Mouse (Mus musculus): ENCODE measurements around the gene Socs1. TPM values are rescaled to one million over a fixed set of nuclear protein-coding genes. Genes with fewer than 3 reads are reported as not detected.

Gene Socs1
- total RNA-seq (2023) = 1 to 10 TPM; 2.5 to 2.7 TPM

DNA sequence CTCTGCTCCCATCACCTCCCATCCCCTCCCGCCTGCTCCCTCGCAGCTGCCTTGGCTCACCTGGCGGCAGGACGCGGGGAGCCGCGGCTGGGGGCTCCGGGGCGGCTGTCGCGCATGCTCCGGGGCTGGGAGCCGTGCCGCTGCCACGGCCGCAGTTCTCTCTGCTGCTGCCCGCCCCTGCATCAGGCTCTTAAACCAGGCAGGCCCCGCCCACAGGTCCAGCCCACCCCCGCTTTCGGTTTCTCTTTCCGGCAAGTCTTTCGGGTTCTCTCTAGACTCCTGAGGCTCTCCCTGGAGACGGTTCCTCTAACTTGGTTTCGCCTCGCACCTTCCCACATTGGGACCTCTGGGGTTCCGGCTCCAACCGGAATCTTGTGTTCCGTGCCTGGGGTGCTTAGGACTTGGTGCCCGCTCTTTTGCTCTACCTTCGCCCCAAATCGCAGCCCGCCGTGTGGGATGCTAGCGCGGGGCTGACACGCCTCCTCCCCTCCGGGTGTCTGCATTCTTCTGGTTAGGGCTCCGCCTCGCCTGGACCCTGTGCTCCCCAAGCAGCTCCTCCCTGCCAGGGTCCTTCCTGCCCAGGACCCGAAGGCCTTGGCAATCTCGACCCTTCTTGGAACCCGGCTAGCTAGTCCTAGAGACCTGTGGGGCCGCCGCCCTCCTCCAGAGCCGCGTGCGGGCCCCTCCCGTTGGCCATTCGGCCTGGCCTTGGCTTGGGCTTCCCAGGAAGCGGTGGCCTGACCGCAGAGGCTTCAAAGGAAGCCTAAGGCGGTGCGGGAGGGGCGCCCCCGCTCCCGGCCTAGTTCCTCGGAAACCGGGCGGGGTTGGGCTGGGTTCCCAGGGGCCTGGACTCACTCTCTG is at the start of gene Socs1:
Gene Socs1, minus strand, starts transcription at position 166 of the 861 bp plus-strand sequence.

GRCm38 (mm10) chr16:10812865-10813371 is 27.6 kb upstream of the Socs1 start, which contains the start of gene Gm11172:
Gene Gm11172 (plus strand): TSS chr16:10812915.

DNA sequence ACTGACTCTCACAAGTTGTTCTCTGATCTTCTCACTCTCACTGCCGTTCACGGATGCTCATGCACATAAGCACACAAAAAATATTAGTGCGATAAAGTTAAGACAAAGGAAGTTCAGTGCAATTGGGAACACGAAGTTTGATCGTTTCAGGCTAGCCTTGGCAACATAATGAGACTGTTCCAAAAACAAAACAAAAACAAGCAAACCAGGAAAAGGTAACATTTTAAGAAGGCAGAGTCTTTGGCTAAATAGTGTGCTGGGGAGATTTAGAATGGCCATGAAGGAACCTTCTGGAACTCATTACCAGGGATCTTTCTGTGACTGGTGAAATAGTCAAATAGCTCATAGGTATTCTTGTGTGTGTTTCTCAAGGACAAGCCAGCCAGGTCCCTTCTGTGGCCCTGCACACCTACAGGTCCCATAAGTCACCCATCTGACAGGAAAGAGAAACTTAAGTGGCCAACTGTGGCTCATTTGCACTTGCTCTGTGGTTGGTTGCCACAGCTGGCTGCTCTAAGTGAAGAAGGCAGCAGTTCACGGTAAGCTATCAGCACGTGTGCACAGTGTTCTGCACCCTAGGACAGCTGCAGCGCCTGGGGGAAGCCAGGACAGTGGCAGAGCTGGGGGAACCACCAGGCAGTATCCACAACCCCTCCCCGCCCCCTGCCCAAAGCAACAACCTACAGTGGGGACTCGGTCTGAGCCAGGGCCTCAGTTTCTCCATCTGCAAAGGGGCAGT is 20.6 kb upstream of the Socs1 start, which contains the start of gene Prm1:
Gene Prm1, minus strand, starts transcription at position 51 of the 739 bp plus-strand sequence.

GRCm38 (mm10) chr16:10796034-10796433 is 10.7 kb upstream of the Socs1 start, which contains the start of gene Prm2:
Gene Prm2 (minus strand): TSS chr16:10796134.

GRCm38 (mm10) chr16:10790702-10791101 is 5.4 kb upstream of the Socs1 start, which contains the start of gene Prm3:
Gene Prm3 (minus strand): TSS chr16:10790914.

DNA sequence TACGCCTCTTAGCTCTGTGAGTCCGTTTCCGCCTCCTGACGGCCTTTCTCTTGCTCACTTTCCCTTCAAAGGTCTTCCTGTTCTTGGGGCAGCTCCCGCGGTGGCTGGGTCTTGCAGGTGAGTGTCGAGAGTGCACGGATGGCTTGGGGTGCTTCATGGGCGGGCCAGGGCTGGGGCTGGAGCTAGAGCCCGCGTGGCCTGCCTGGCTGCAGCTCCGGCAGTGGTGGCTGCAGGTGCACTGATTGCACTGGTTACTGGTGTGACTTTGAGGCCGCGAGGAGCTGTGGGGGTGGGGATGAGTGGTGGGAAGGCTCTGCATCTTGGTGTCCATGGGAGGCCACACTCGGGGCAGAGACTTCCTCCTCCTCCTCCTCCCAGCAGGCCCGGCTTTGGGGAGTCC is 2.9 kb upstream of the Socs1 start, which contains the start of gene Tnp2:
Gene Tnp2, minus strand, starts transcription at position 390 of the 400 bp plus-strand sequence.

Other genes with a start within 250 kb of the Socs1 start
- 1 to 10 TPM; 3.6 to 5.0 TPM for gene Dexi, start 242.5 kb downstream of the Socs1 start, total RNA-seq (2023)
- gene Clec16a, start 240.2 kb downstream of the Socs1 start, total RNA-seq (2023) = 10 to 100 TPM; 31.0 to 32.0 TPM
- not detected for gene Tnp2, start 3.1 kb upstream of the Socs1 start, total RNA-seq (2023)
- not detected for gene Prm3, start 5.4 kb upstream of the Socs1 start, total RNA-seq (2023)
- gene Prm2, start 10.6 kb upstream of the Socs1 start, total RNA-seq (2023) = not detected
- not detected for gene Prm1, start 20.3 kb upstream of the Socs1 start, total RNA-seq (2023)
- gene Gm11172, start 27.4 kb upstream of the Socs1 start, total RNA-seq (2023) = not detected
- gene Rmi2, start 49.5 kb upstream of the Socs1 start, total RNA-seq (2023) = 1 to 10 TPM; 4.6 to 4.9 TPM